Mouse (Mus musculus) embryonic facial prominence, embryonic 13.5 days (tissue): ENCODE results near the gene Grin2a. TPM values are rescaled to one million over a fixed set of nuclear protein-coding genes. Genes with fewer than 3 reads are reported as not detected.

Experiments
- ATAC-seq: fragments of 200-750 bp; cut with Nextera tagmentation; 2 replicates; pipeline ENCODE4 v1.8.0; 2017; ENCODE audit warnings: low read depth; ENCODE audit not compliant: insufficient number of reproducible peaks, insufficient read depth, low FRiP score, low TSS enrichment
- H3K27ac ChIP-seq: fragments of 300-500 bp; sonication (generic); 2 replicates; pipeline ENCODE4 v1.5.1; 2015; ENCODE audit warnings: moderate library complexity, mild to moderate bottlenecking, inconsistent platforms
- H3K27me3 ChIP-seq: fragments of 300-500 bp; sonication (generic); 2 replicates; pipeline ENCODE4 v1.6.1; 2015; ENCODE audit warnings: mild to moderate bottlenecking, inconsistent platforms
- H3K36me3 ChIP-seq: fragments of 300-500 bp; sonication (generic); 2 replicates; pipeline ENCODE4 v1.6.1; 2015; ENCODE audit warnings: mild to moderate bottlenecking, inconsistent platforms
- H3K4me1 ChIP-seq: fragments of 300-500 bp; sonication (generic); 2 replicates; pipeline ENCODE4 v1.6.1; 2015; ENCODE audit warnings: inconsistent platforms
- H3K4me2 ChIP-seq: fragments of 300-500 bp; sonication (generic); 2 replicates; pipeline ENCODE4 v1.6.1; 2015; ENCODE audit warnings: moderate library complexity, mild to moderate bottlenecking, inconsistent platforms
- H3K4me3 ChIP-seq: fragments of 300-500 bp; sonication (generic); 2 replicates; pipeline ENCODE4 v1.5.1; 2015; ENCODE audit warnings: mild to moderate bottlenecking, inconsistent platforms
- H3K9ac ChIP-seq: fragments of 300-500 bp; sonication (generic); 2 replicates; pipeline ENCODE4 v1.6.1; 2015; ENCODE audit warnings: mild to moderate bottlenecking, inconsistent platforms
- H3K9me3 ChIP-seq: fragments of 300-500 bp; sonication (generic); 2 replicates; pipeline ENCODE4 v1.6.1; 2016; ENCODE audit warnings: inconsistent platforms
- WGBS: fragments of 180-500 bp; shearing (Covaris S2); methylation state at CpG from one replicate; pipeline ENCODE4 v1.1.7; 2015; ENCODE audit warnings: mixed read lengths; 5-methylcytosine and 5-hydroxymethylcytosine counted together
- polyA plus RNA-seq: library from polyadenylated mRNA; unstranded; fragments of >200 nt; fragmentation: Nextera tagmentation; extraction: Ambion mirVana; gene quantifications from 2 replicates; pipeline ENCODE4 v1.2.1, GENCODE M21; 2015

The Grin2a gene
- polyA plus RNA-seq, 1 experiment from 2014 or later: 1.3 TPM

DNA sequence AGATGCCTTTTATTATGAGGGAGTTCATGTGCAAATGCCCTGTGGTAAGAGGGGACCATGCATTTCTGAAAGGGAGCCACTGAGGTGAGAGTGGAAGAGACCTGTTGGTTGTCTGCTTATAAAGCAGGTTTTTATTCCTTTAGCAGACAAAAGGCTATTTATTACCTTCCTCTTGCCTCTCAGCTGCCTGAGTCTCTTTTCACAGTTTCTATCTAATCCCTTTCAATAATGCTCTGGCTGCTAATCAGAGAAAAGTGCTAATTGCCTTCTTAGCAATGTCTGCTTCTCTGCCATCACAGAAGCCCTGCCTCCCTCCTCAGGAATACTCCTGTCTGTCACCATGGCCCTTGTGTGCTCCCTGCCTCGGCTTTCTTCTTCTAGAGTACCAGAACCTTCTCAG is 209.1 kb downstream of the Grin2a start:
- no peak for ATAC-seq
- 73% methylated on average over 1 of the region's 1 CpGs for WGBS

DNA sequence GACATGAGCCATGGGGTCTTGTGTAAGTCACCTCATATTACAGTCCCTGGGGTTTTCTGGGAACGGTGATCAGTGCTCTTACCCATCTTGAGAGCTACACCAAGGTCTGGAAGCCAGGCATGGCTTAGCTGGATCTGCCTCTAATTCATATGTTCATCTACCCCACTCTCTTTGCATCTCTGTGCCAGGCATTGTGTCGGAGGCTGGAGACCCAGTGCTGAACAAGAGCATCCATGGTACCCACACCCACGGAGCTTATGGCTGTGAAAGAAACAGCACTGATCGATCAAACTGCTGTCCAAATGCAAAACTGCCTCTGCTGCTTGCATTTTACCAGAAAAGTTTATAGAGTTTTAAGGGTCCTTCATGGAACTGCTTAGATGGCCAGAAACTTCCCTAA is 209.5 kb downstream of the Grin2a start:
- no peaks in the 10 kb centered on the region for H3K36me3 ChIP-seq
- H3K4me3 ChIP-seq: no peak overlapping the region
- no peak overlapping the region for H3K4me2 ChIP-seq
- H3K4me1 ChIP-seq: no peaks in the 10 kb centered on the region
- H3K27ac ChIP-seq: no peak overlapping the region
- no peaks in the 10 kb centered on the region for H3K9me3 ChIP-seq
- no peak for ATAC-seq
- H3K9ac ChIP-seq: no peak overlapping the region
- 86% methylated on average over 4 of the region's 4 CpGs for WGBS
- no peaks in the 10 kb centered on the region for H3K27me3 ChIP-seq

More for the DNA sequence above, 209.1 kb downstream of the Grin2a start:
- Histone ChIP-seq H3K36me3 (no peaks in the 10 kb centered on the region), H3K4me3 (no peak overlapping the region), H3K4me2 (no peak overlapping the region), H3K27me3 (no peaks in the 10 kb centered on the region), H3K9ac (no peak overlapping the region), H3K4me1 (no peaks in the 10 kb centered on the region), H3K27ac (no peak overlapping the region), H3K9me3 (no peaks in the 10 kb centered on the region)

DNA sequence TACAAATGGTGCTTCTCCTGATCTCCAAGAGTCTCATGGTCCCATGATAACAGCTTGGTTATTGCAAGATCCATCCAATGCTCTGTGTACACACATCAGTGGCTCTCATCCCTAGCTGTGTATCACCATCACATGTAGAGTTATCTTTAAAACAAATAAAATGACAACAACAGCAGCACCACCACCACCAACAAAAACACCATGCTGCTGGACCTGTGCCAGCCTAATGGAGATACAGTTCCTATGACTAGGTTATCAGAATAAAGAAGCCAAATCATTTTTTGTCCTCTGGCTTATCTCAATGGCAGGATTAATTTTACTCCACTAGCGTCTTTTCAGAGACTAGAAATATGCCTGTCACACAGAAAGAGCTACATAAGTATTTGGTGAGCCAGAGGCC is 226.4 kb downstream of the Grin2a start:
- H3K4me2 ChIP-seq: no peak overlapping the region
- whole genome bisulfite sequencing: 55% methylated on average over 1 of the region's 1 CpGs
- no peak overlapping the region for H3K9ac ChIP-seq

DNA sequence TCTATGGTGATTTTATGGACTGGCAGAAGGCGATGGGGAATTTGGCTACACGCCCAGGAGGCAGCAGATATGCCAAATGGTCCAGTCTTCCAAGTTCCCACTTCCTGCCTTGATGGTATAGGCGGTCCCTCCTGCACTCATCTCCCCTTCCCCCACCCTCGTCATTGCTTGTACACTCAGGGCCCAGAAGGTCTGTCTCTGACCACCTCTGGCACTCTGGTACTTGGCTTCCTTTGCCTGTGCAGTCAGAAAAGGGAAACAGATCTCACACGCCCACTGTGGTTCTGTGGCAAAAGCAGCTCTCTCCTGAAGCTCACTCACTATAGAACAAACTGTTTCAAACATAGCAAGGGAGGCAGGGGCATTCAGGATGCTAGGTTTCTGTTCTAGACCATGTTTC is 227.0 kb downstream of the Grin2a start:
- Histone ChIP-seq H3K4me3 (no peak overlapping the region), H3K36me3 (no peaks in the 10 kb centered on the region), H3K4me1 (no peaks in the 10 kb centered on the region), H3K9ac (no peak overlapping the region), H3K4me2 (no peak overlapping the region), H3K27me3 (no peaks in the 10 kb centered on the region), H3K9me3 (no peaks in the 10 kb centered on the region), H3K27ac (no peak overlapping the region)
- ATAC-seq: no peak
- 70% methylated on average over 5 of the region's 5 CpGs for WGBS

More for the DNA sequence above, 226.4 kb downstream of the Grin2a start:
- no peaks in the 10 kb centered on the region for H3K9me3 ChIP-seq
- H3K27me3 ChIP-seq: no peaks in the 10 kb centered on the region
- no peak overlapping the region for H3K27ac ChIP-seq
- ATAC-seq: no peak
- H3K36me3 ChIP-seq: no peaks in the 10 kb centered on the region
- H3K4me1 ChIP-seq: no peaks in the 10 kb centered on the region
- no peak overlapping the region for H3K4me3 ChIP-seq

DNA sequence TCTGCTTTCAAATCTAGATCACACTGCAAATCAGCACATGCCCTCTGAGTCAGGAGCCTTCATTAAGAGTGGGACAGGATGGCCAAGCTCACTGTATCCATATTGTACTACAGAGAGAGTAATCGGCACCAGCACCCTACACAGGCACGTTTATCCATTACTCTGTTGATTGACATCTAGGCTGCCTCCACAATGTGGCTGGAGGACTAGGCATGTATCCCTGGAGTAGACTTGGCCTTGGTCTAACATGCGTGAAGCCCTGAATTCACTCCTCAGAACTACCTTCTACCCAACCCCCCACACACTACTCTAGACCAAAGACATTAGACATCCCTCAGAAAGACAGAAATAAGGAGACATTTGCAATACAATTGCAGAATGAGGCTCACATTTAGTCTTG is 227.4 kb downstream of the Grin2a start:
- no peak overlapping the region for H3K9ac ChIP-seq
- WGBS: 76% methylated on average over 3 of the region's 3 CpGs
- H3K4me3 ChIP-seq: no peak overlapping the region
- no peaks in the 10 kb centered on the region for H3K27me3 ChIP-seq
- no peak overlapping the region for H3K27ac ChIP-seq
- H3K9me3 ChIP-seq: no peaks in the 10 kb centered on the region
- H3K36me3 ChIP-seq: no peaks in the 10 kb centered on the region
- H3K4me1 ChIP-seq: no peaks in the 10 kb centered on the region
- H3K4me2 ChIP-seq: no peak overlapping the region
- ATAC-seq: no peak

DNA sequence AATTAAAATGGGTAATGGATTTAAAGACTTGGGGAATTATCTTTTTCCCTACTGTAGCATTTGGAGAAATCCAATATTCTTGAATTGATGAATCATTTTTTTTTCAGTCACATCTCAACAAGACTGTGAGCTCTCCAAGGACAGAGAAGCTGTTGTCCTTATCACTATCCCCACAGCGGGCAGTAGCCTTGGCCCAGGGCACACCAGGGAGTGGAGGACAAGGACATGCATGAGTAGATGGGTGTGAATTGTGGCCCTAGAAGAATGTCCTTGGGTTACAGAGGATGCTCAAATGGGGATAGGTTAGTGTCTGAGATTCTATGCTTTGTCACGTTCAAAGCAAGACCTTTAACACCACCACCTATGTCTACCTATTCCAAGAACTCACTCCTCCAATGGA is 231.3 kb downstream of the Grin2a start:
- no peaks in the 10 kb centered on the region for H3K9me3 ChIP-seq
- WGBS: 89% methylated on average over 2 of the region's 2 CpGs
- no peak overlapping the region for H3K9ac ChIP-seq
- no peak overlapping the region for H3K4me2 ChIP-seq
- no peaks in the 10 kb centered on the region for H3K36me3 ChIP-seq
- H3K4me3 ChIP-seq: no peak overlapping the region
- H3K27ac ChIP-seq: no peak overlapping the region
- H3K27me3 ChIP-seq: no peaks in the 10 kb centered on the region
- H3K4me1 ChIP-seq: no peaks in the 10 kb centered on the region
- ATAC-seq: no peak

DNA sequence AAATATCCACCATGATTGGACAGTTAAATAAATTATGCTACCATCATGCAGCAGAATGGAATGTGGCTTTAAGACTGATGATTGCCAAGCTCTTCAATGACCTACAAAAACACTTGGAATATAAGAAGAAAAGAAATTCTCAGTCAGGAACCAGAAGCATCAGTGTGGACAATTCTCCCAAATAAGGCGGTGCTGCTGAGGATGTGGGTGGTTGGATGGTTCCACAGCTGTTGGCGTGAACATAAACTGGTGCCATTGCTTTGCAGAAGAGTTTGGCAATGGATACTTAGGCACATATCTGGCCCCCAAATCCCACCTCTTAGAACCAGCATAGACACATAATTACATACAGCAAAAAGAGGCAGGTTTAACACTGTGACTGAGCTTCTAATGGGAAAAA is 235.0 kb downstream of the Grin2a start:
- no peaks in the 10 kb centered on the region for H3K27me3 ChIP-seq
- H3K9me3 ChIP-seq: no peaks in the 10 kb centered on the region
- no peaks in the 10 kb centered on the region for H3K4me1 ChIP-seq
- no peaks in the 10 kb centered on the region for H3K36me3 ChIP-seq
- ATAC-seq: no peak
- no peak overlapping the region for H3K4me2 ChIP-seq
- H3K9ac ChIP-seq: no peak overlapping the region
- H3K4me3 ChIP-seq: no peak overlapping the region
- no peak overlapping the region for H3K27ac ChIP-seq
- WGBS: 93% methylated on average over 2 of the region's 2 CpGs

DNA sequence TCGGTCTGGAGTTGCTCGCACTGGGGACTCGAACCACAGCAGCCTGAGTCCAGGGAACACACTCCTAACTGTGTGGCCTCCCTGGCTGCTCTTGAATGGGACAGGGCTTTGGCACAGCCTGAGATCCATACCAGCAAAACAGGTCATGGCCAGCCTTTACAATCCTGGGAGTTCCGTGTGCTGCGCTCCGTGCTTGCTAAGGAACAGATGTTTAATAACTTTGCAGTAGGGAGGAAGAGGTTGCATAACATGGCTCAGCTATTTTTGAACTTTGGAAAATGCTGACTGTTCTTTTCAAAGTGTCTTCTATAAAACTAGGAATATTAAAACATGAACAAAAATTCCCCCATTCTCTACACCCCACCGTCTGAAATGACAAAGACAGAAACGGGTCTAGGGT is 238.5 kb downstream of the Grin2a start:
- Histone ChIP-seq H3K27me3 (no peaks in the 10 kb centered on the region), H3K9ac (no peak overlapping the region), H3K4me1 (no peaks in the 10 kb centered on the region), H3K36me3 (no peaks in the 10 kb centered on the region), H3K4me2 (no peak overlapping the region), H3K27ac (no peak overlapping the region), H3K4me3 (no peak overlapping the region), H3K9me3 (no peaks in the 10 kb centered on the region)
- no peak for ATAC-seq
- 80% methylated on average over 8 of the region's 8 CpGs for WGBS

DNA sequence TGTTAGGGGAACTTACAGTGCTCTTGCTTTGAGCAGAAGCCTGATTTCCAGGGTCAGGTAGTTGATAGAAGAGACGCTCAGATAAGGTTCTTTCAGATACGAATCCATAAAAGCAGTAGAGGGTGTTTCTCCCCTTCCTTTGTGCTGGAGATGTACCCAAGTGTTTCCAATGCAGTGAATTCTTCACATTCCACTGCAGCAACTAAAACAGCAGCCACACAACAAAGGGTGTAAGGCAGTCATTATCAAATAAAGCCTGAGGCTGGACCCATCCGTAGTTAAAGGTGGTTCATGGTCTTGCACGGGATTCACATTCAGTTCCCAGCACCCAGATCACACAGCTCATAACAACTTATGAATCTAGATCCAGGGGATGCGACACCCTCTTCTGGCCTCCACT is 241.3 kb downstream of the Grin2a start:
- Histone ChIP-seq H3K27me3 (no peaks in the 10 kb centered on the region), H3K4me2 (no peak overlapping the region), H3K9ac (no peak overlapping the region), H3K27ac (no peak overlapping the region), H3K4me3 (no peak overlapping the region), H3K9me3 (no peaks in the 10 kb centered on the region), H3K36me3 (no peaks in the 10 kb centered on the region), H3K4me1 (no peaks in the 10 kb centered on the region)
- WGBS: 82% methylated on average over 5 of the region's 5 CpGs
- ATAC-seq: no peak

DNA sequence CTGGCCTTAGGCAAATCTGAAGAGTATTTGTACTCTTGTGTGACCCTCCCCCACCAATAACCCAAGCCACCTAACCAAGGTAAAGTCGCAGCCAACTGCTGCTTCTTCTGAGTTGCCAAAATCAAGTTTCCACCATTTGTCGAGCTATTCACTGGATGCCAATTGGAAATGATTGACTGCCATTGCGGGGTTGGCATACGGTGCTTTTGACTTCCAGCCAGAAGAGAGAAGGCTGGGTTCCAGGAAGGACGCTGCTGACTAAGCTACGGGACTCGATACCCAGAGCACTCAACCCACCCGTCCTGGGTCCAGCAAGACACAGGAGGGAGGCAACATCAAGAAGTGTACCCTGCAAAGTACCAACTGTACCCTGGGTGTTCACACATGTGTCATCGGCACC is 242.3 kb downstream of the Grin2a start:
- no peaks in the 10 kb centered on the region for H3K9me3 ChIP-seq
- WGBS: 92% methylated on average over 9 of the region's 9 CpGs
- no peak for ATAC-seq
- H3K27me3 ChIP-seq: no peaks in the 10 kb centered on the region
- no peaks in the 10 kb centered on the region for H3K4me1 ChIP-seq
- H3K4me2 ChIP-seq: no peak overlapping the region
- H3K36me3 ChIP-seq: no peaks in the 10 kb centered on the region
- H3K9ac ChIP-seq: no peak overlapping the region
- no peak overlapping the region for H3K27ac ChIP-seq
- no peak overlapping the region for H3K4me3 ChIP-seq

DNA sequence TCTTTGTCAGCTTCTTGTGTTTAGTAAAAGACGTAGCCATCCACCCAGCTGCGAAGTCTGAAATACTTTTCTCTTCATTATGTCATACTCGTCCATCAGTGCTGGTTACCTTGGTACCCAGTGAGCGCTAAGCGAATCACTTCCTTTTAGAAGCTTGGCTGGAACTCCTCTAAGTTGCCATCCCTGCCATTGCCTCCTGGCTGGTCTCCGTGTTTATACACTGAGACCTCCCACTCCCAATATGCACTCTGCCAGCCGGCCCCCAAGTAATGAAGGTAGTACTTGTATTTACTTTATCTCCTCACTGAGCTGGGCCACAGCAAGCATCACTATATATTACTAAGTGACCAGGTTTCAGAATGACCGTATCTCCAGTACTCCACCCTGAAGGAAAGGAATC is 242.8 kb downstream of the Grin2a start:
- 85% methylated on average over 8 of the region's 8 CpGs for WGBS
- no peak overlapping the region for H3K4me3 ChIP-seq
- no peaks in the 10 kb centered on the region for H3K36me3 ChIP-seq
- no peak overlapping the region for H3K9ac ChIP-seq
- H3K27ac ChIP-seq: no peak overlapping the region
- H3K9me3 ChIP-seq: no peaks in the 10 kb centered on the region
- H3K27me3 ChIP-seq: no peaks in the 10 kb centered on the region
- no peak for ATAC-seq
- no peaks in the 10 kb centered on the region for H3K4me1 ChIP-seq
- H3K4me2 ChIP-seq: no peak overlapping the region

DNA sequence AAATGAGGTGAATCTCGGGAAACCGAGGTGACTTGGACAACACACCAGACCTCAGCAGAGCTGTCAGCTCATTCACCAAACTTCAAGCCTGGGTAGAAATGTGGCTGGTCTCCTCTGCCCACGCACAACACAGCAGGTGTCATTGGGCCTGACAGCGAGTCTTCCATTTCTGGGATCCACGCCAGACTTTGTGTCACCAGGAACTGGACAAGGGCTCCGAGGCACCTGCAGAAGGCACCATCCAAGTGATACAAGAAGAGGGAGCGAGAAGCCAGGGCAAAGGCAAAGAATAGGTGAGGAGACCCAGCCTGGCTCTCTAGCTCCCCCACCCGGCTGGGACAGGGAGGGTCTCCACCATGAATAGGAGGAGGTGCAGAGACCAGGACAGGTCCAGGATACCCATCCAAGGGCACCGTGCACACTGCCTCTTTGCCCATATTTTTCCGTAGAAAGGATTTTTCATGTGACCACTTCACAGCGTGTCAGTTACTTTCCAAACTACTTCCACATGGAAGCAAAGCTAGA is 244.3 kb downstream of the Grin2a start:
- no peaks in the 10 kb centered on the region for H3K4me1 ChIP-seq
- H3K27me3 ChIP-seq: no peaks in the 10 kb centered on the region
- H3K9ac ChIP-seq: no peak overlapping the region
- no peaks in the 10 kb centered on the region for H3K36me3 ChIP-seq
- H3K27ac ChIP-seq: no peak overlapping the region
- 75% methylated on average over 11 of the region's 11 CpGs for WGBS
- no peak overlapping the region for H3K4me2 ChIP-seq
- no peaks in the 10 kb centered on the region for H3K9me3 ChIP-seq
- ATAC-seq: no peak
- no peak overlapping the region for H3K4me3 ChIP-seq

DNA sequence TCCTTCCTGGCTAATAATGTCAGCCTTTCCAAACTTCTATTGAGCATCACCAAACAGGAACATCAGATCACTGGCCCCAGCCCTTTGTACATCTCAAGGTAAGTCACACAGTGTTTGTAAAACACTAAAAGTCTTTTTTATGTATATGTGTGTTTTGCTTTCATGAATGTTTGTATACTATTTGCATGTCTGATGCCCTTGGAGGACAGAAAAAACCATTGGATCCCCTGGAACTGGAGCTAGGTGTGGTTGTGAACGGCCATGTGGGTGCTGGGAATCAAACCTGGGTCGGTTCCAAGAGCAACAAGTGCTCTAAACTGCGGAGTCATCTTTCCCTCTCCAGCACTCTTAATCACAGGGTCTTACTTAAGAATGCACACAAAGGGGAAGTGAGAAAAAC is 245.7 kb downstream of the Grin2a start:
- Histone ChIP-seq H3K27ac (no peak overlapping the region), H3K4me3 (no peak overlapping the region), H3K4me1 (no peaks in the 10 kb centered on the region), H3K9ac (no peak overlapping the region), H3K27me3 (no peaks in the 10 kb centered on the region), H3K36me3 (no peaks in the 10 kb centered on the region), H3K9me3 (no peaks in the 10 kb centered on the region), H3K4me2 (no peak overlapping the region)
- WGBS: 86% methylated on average over 3 of the region's 3 CpGs
- ATAC-seq: no peak
